Mouse (Mus musculus): ENCODE results near the gene Unc93b1. TPM values are rescaled to one million over a fixed set of nuclear protein-coding genes. Genes with fewer than 3 reads are reported as not detected.

The Unc93b1 gene
- polyA plus RNA-seq, 1 experiment from 2014 or later, result 4.8 TPM

- no peak overlapping the region for H3K4me2 ChIP-seq
- H3K9me3 ChIP-seq, result no peaks in the 10 kb centered on the region
- H3K4me1 ChIP-seq, result peaks cover 5% of the 10 kb centered on the region
- H3K27me3 ChIP-seq, result peaks cover 9% of the 10 kb centered on the region
- H3K27ac ChIP-seq, result no peak overlapping the region
- H3K9ac ChIP-seq, result no peak overlapping the region
- ATAC-seq (ENCODE audit: low FRiP score), result no peak
- H3K4me3 ChIP-seq (replicated peaks), result no peak overlapping the region
- H3K36me3 ChIP-seq (replicated peaks), result no peaks in the 10 kb centered on the region
- WGBS, result 64% methylated on average over 6 of the region's 6 CpGs
Measured at GRCm38 (mm10) chr19:3994932-3995331, 59.9 kb downstream of the Unc93b1 start.

- 91% methylated on average over 3 of the region's 3 CpGs for WGBS
- Histone ChIP-seq H3K36me3 (replicated peaks) (no peaks in the 10 kb centered on the region), H3K9me3 (no peaks in the 10 kb centered on the region)
Measured at GRCm38 (mm10) chr19:3995505-3995904, 60.5 kb downstream of the Unc93b1 start.

GRCm38 (mm10) chr19:3996106-3996505 is 61.1 kb downstream of the Unc93b1 start:
- H3K27ac ChIP-seq, result no peak overlapping the region
- H3K27me3 ChIP-seq, result peaks cover 9% of the 10 kb centered on the region
- no peak overlapping the region for H3K4me3 ChIP-seq (replicated peaks)
- WGBS, result 74% methylated on average over 7 of the region's 7 CpGs
- H3K9me3 ChIP-seq, result no peaks in the 10 kb centered on the region
- no peak overlapping the region for H3K9ac ChIP-seq
- H3K36me3 ChIP-seq (replicated peaks), result no peaks in the 10 kb centered on the region
- no peak for ATAC-seq (ENCODE audit: low FRiP score)
- no peak overlapping the region for H3K4me2 ChIP-seq
- H3K4me1 ChIP-seq, result peaks cover 8% of the 10 kb centered on the region

More at GRCm38 (mm10) chr19:3995505-3995904, 60.5 kb downstream of the Unc93b1 start:
- Histone ChIP-seq H3K4me3 (replicated peaks) (no peak overlapping the region), H3K4me1 (peaks cover 5% of the 10 kb centered on the region), H3K4me2 (no peak overlapping the region), H3K27ac (no peak overlapping the region), H3K9ac (no peak overlapping the region), H3K27me3 (peaks cover 9% of the 10 kb centered on the region)
- ATAC-seq (ENCODE audit: low FRiP score), result no peak

GRCm38 (mm10) chr19:3996747-3997146 is 61.8 kb downstream of the Unc93b1 start:
- Histone ChIP-seq H3K27me3 (peaks cover 9% of the 10 kb centered on the region), H3K36me3 (replicated peaks) (no peaks in the 10 kb centered on the region), H3K27ac (no peak overlapping the region), H3K9me3 (no peaks in the 10 kb centered on the region), H3K4me1 (peaks cover 14% of the 10 kb centered on the region), H3K4me3 (replicated peaks) (no peak overlapping the region), H3K9ac (no peak overlapping the region), H3K4me2 (no peak overlapping the region)
- WGBS, result 86% methylated on average over 8 of the region's 8 CpGs
- ATAC-seq (ENCODE audit: low FRiP score), result no peak

- Histone ChIP-seq H3K4me3 (replicated peaks) (no peak overlapping the region), H3K4me2 (no peak overlapping the region)
- no peak for ATAC-seq (ENCODE audit: low FRiP score)
Measured at GRCm38 (mm10) chr19:3997231-3997630, 62.2 kb downstream of the Unc93b1 start.

GRCm38 (mm10) chr19:3998335-3998734 is 63.3 kb downstream of the Unc93b1 start:
- Histone ChIP-seq H3K27me3 (peaks cover 4% of the 10 kb centered on the region; the same call in 1 of the 2 replicates), H3K27ac (no peak overlapping the region), H3K4me3 (replicated peaks) (no peak overlapping the region), H3K4me2 (no peak overlapping the region), H3K9ac (no peak overlapping the region), H3K36me3 (replicated peaks) (no peaks in the 10 kb centered on the region), H3K4me1 (peaks cover 16% of the 10 kb centered on the region), H3K9me3 (no peaks in the 10 kb centered on the region)
- 79% methylated on average over 8 of the region's 8 CpGs for WGBS
- ATAC-seq (ENCODE audit: low FRiP score), result no peak

More at GRCm38 (mm10) chr19:3997231-3997630, 62.2 kb downstream of the Unc93b1 start:
- H3K9me3 ChIP-seq, result no peaks in the 10 kb centered on the region
- peaks cover 16% of the 10 kb centered on the region for H3K4me1 ChIP-seq
- no peak overlapping the region for H3K27ac ChIP-seq
- H3K36me3 ChIP-seq (replicated peaks), result no peaks in the 10 kb centered on the region
- peaks cover 9% of the 10 kb centered on the region for H3K27me3 ChIP-seq
- no peak overlapping the region for H3K9ac ChIP-seq
- 70% methylated on average over 8 of the region's 8 CpGs for WGBS

Other genes starting within 250 kb of the Unc93b1 start
- 2.9 and 3.2 TPM in 2 replicates for gene Lrp5, start 248.6 kb upstream of the Unc93b1 start, polyA plus RNA-seq (2016; fragmentation: Nextera tagmentation; extraction: Ambion mirVana)
- 35.1 and 40.2 TPM in 2 replicates for gene 1810055G02Rik, start 226.9 kb upstream of the Unc93b1 start, polyA plus RNA-seq (2016; fragmentation: Nextera tagmentation; extraction: Ambion mirVana)
- gene Kmt5b, start 167.8 kb upstream of the Unc93b1 start, polyA plus RNA-seq (2016; fragmentation: Nextera tagmentation; extraction: Ambion mirVana), result 58.0 and 60.6 TPM in 2 replicates
- 63.5 and 69.6 TPM in 2 replicates for gene Chka, start 83.4 kb upstream of the Unc93b1 start, polyA plus RNA-seq (2016; fragmentation: Nextera tagmentation; extraction: Ambion mirVana)
- 10.3 and 12.4 TPM in 2 replicates for gene Tcirg1, start 28.1 kb upstream of the Unc93b1 start, polyA plus RNA-seq (2016; fragmentation: Nextera tagmentation; extraction: Ambion mirVana)
- gene Ndufs8, start 22.4 kb upstream of the Unc93b1 start, polyA plus RNA-seq (2016; fragmentation: Nextera tagmentation; extraction: Ambion mirVana), result 166 and 168 TPM in 2 replicates
- gene Aldh3b1, start 5.4 kb upstream of the Unc93b1 start, polyA plus RNA-seq (2016; fragmentation: Nextera tagmentation; extraction: Ambion mirVana), result 0.64 and 0.69 TPM in 2 replicates
- gene Aldh3b3, start 23.5 kb downstream of the Unc93b1 start, polyA plus RNA-seq (2016; fragmentation: Nextera tagmentation; extraction: Ambion mirVana), result not detected in 2 replicates
- 0.26 and 0.70 TPM in 2 replicates for gene Aldh3b2, start 37.1 kb downstream of the Unc93b1 start, polyA plus RNA-seq (2016; fragmentation: Nextera tagmentation; extraction: Ambion mirVana)
- gene Acy3, start 51.4 kb downstream of the Unc93b1 start, polyA plus RNA-seq (2016; fragmentation: Nextera tagmentation; extraction: Ambion mirVana), result 0.58 and 1.4 TPM in 2 replicates
- gene Tbx10, start 57.6 kb downstream of the Unc93b1 start, polyA plus RNA-seq (2016; fragmentation: Nextera tagmentation; extraction: Ambion mirVana), result not detected in 2 replicates
- 19.3 and 20.8 TPM in 2 replicates for gene Nudt8, start 65.4 kb downstream of the Unc93b1 start, polyA plus RNA-seq (2016; fragmentation: Nextera tagmentation; extraction: Ambion mirVana)
- gene Gm49405, start 65.4 kb downstream of the Unc93b1 start, polyA plus RNA-seq (2016; fragmentation: Nextera tagmentation; extraction: Ambion mirVana), result 4.1 and 4.3 TPM in 2 replicates
- gene Doc2g, start 68.1 kb downstream of the Unc93b1 start, polyA plus RNA-seq (2016; fragmentation: Nextera tagmentation; extraction: Ambion mirVana), result 6.3 TPM in 2 replicates
- gene Ndufv1, start 77.6 kb downstream of the Unc93b1 start, polyA plus RNA-seq (2016; fragmentation: Nextera tagmentation; extraction: Ambion mirVana), result 186 and 204 TPM in 2 replicates
- 321 and 346 TPM in 2 replicates for gene Gstp1, start 102.8 kb downstream of the Unc93b1 start, polyA plus RNA-seq (2016; fragmentation: Nextera tagmentation; extraction: Ambion mirVana)
- 1.6 and 5.5 TPM in 2 replicates for gene Gstp2, start 110.8 kb downstream of the Unc93b1 start, polyA plus RNA-seq (2016; fragmentation: Nextera tagmentation; extraction: Ambion mirVana)
- not detected in 2 replicates for gene Gstp3, start 124.4 kb downstream of the Unc93b1 start, polyA plus RNA-seq (2016; fragmentation: Nextera tagmentation; extraction: Ambion mirVana)
- gene Cabp2, start 146.4 kb downstream of the Unc93b1 start, polyA plus RNA-seq (2016; fragmentation: Nextera tagmentation; extraction: Ambion mirVana), result not detected in 2 replicates
- gene Cdk2ap2, start 162.0 kb downstream of the Unc93b1 start, polyA plus RNA-seq (2016; fragmentation: Nextera tagmentation; extraction: Ambion mirVana), result 70.4 and 73.9 TPM in 2 replicates
- gene Pitpnm1, start 164.8 kb downstream of the Unc93b1 start, polyA plus RNA-seq (2016; fragmentation: Nextera tagmentation; extraction: Ambion mirVana), result 21.5 and 22.9 TPM in 2 replicates
- 56.4 and 60.7 TPM in 2 replicates for gene Aip, start 190.7 kb downstream of the Unc93b1 start, polyA plus RNA-seq (2016; fragmentation: Nextera tagmentation; extraction: Ambion mirVana)
- gene Gpr152, start 204.6 kb downstream of the Unc93b1 start, polyA plus RNA-seq (2016; fragmentation: Nextera tagmentation; extraction: Ambion mirVana), result not detected in 2 replicates
- gene Cabp4, start 208.8 kb downstream of the Unc93b1 start, polyA plus RNA-seq (2016; fragmentation: Nextera tagmentation; extraction: Ambion mirVana), result 0.09 TPM in 2 replicates
- gene Coro1b, start 213.4 kb downstream of the Unc93b1 start, polyA plus RNA-seq (2016; fragmentation: Nextera tagmentation; extraction: Ambion mirVana), result 125 and 135 TPM in 2 replicates
- 0.51 and 0.74 TPM in 2 replicates for gene Ptprcap, start 218.4 kb downstream of the Unc93b1 start, polyA plus RNA-seq (2016; fragmentation: Nextera tagmentation; extraction: Ambion mirVana)
- 59.5 and 62.5 TPM in 2 replicates for gene Rps6kb2, start 228.2 kb downstream of the Unc93b1 start, polyA plus RNA-seq (2016; fragmentation: Nextera tagmentation; extraction: Ambion mirVana)
- gene Carns1, start 240.3 kb downstream of the Unc93b1 start, polyA plus RNA-seq (2016; fragmentation: Nextera tagmentation; extraction: Ambion mirVana), result 3.2 TPM in 2 replicates

All from forebrain, embryonic 12.5 days (tissue).